Mouse (Mus musculus): ENCODE results near the gene Gtpbp2. TPM values are rescaled to one million over a fixed set of nuclear protein-coding genes. Genes with fewer than 3 reads are reported as not detected.

Gene Gtpbp2
- 130 and 159 TPM in 2 replicates for polyA plus RNA-seq (2012; rRNA removed; ENCODE audit: low replicate concordance)

DNA sequence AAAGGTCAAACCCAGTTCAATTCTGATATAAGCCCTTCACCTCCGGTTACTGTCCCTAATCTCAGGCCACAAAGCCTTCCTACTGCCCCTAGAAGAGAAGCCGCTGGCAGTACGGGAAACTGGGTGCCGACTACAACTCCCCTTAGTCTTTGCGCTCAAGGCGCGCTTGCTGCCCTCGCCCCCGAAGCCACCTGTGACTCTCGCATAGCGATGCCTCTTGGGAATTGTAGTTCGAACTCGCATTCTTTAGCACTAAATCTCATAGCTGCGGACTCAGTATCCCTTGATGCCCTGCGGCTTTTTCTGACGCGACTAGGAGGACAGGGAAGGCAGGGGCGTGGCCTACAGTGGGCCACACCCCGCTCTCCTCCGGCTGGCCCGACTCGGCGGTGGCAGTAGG lies at the start of gene Gtpbp2:
Gene Gtpbp2, plus strand, starts transcription at position 347 of the 400 bp plus-strand sequence.

DNA sequence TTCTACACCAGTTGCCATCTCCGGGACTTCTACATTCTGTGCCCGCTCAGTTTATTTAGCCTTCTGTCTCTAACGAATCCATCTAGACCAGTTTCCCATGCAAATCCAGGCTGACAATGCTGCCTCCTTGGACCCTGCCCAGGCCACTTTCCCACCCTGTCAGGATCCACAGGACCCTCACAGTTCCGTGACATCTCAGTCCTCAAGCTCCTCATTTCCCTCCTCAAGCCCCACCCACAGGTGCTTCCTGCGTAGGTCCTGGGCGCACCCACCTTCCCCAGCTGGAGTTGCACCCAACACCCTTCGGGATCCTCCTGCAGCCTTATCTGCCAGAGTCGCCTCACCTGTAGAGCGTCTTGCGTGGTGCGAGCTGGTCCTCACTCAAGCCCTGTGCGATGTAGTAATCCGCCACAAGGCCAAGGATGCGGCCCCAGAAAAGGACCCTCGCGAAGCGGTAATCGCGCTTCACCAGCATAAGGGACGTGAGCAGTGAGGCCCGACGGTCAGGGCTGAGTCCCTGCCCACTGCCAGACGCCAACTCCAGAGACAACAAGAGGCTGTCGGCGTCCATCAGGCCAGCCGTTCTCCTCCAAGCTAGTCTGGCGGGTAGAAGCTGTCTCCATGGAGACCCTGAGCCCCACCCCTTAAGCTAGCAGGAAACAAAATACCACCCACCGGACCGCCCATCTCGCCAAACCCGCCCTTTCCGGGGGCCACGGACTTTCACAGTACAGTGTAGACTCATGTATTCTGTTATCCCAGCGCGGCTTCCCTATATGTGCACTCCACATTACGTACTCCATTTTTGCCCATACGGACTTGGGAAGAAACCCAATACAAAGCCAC lies 17.0 kb upstream of the Gtpbp2 start, which contains the start of gene Rsph9:
Gene Rsph9, minus strand, starts transcription at position 639 of the 846 bp plus-strand sequence.

GRCm38 (mm10) chr17:46152847-46153782 lies 7.7 kb upstream of the Gtpbp2 start, which contains the start of gene Mad2l1bp:
Gene Mad2l1bp, minus strand, starts transcription at chr17:46153553.

DNA sequence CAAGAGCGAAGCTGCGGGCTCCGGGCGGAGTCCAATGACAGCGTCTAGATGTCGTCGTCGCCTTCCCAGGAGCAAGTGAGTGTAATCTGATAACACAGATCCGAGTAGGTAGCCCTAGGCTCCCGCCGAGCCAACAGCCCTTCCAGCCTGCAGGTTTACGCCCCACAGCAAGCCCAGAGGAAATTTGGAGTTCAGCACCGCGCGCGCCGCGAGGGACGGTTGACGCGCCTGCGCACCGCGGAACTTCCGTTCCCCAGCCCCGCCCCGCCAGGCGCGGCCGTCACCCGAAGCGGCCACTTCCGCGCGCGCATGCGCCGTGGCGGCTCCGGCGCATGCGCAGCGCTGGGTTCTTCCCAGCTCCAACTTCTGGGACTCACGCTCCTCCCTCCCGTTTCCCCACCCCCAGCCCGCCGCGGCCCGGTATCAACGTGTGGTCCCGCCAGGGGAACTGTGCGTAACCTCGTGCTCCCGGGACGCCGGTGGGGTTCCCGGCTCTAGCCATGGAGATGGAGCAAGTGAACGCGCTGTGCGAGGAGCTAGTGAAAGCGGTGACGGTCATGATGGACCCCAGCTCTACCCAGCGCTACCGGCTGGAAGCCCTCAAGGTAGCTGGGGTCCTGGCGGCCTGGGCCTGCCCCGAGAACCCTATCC lies 41.7 kb downstream of the Gtpbp2 start, which contains the start of the genes Polh and Xpo5:
Gene Polh, minus strand, starts transcription at position 225 of the 651 bp plus-strand sequence.
Gene Xpo5, plus strand, starts transcription at position 362 of the 651 bp plus-strand sequence.

Other genes starting within 250 kb of the Gtpbp2 start
- 326 and 345 TPM in 2 replicates for gene Vegfa, start 128.7 kb upstream of the Gtpbp2 start, polyA plus RNA-seq (2012; rRNA removed; ENCODE audit: low replicate concordance)
- gene Mrps18a, start 50.0 kb upstream of the Gtpbp2 start, polyA plus RNA-seq (2012; rRNA removed; ENCODE audit: low replicate concordance), result 36.4 and 54.9 TPM in 2 replicates
- gene Rsph9, start 16.8 kb upstream of the Gtpbp2 start, polyA plus RNA-seq (2012; rRNA removed; ENCODE audit: low replicate concordance), result 5.0 and 6.8 TPM in 2 replicates
- 15.7 and 17.7 TPM in 2 replicates for gene Mad2l1bp, start 7.5 kb upstream of the Gtpbp2 start, polyA plus RNA-seq (2012; rRNA removed; ENCODE audit: low replicate concordance)
- gene Polh, start 41.6 kb downstream of the Gtpbp2 start, polyA plus RNA-seq (2012; rRNA removed; ENCODE audit: low replicate concordance), result 5.6 and 7.7 TPM in 2 replicates
- 17.5 and 23.7 TPM in 2 replicates for gene Xpo5, start 41.8 kb downstream of the Gtpbp2 start, polyA plus RNA-seq (2012; rRNA removed; ENCODE audit: low replicate concordance)
- gene Polr1c, start 87.0 kb downstream of the Gtpbp2 start, polyA plus RNA-seq (2012; rRNA removed; ENCODE audit: low replicate concordance), result 30.8 and 44.5 TPM in 2 replicates
- 286 and 320 TPM in 2 replicates for gene Yipf3, start 87.0 kb downstream of the Gtpbp2 start, polyA plus RNA-seq (2012; rRNA removed; ENCODE audit: low replicate concordance)
- 1.2 and 2.9 TPM in 2 replicates for gene Lrrc73, start 92.5 kb downstream of the Gtpbp2 start, polyA plus RNA-seq (2012; rRNA removed; ENCODE audit: low replicate concordance)
- gene Tjap1, start 122.0 kb downstream of the Gtpbp2 start, polyA plus RNA-seq (2012; rRNA removed; ENCODE audit: low replicate concordance), result 38.5 and 59.6 TPM in 2 replicates
- 1.8 and 2.0 TPM in 2 replicates for gene Dlk2, start 136.4 kb downstream of the Gtpbp2 start, polyA plus RNA-seq (2012; rRNA removed; ENCODE audit: low replicate concordance)
- 22.9 and 27.6 TPM in 2 replicates for gene Abcc10, start 167.3 kb downstream of the Gtpbp2 start, polyA plus RNA-seq (2012; rRNA removed; ENCODE audit: low replicate concordance)
- gene Zfp318, start 222.7 kb downstream of the Gtpbp2 start, polyA plus RNA-seq (2012; rRNA removed; ENCODE audit: low replicate concordance), result 26.3 and 34.3 TPM in 2 replicates

All from mammary gland, adult 2 months (tissue).